Mouse (Mus musculus) heart, embryonic 15.5 days (tissue): ENCODE data around the gene Prnp. TPM values are rescaled to one million over a fixed set of nuclear protein-coding genes. Genes with fewer than 3 reads are reported as not detected.
A peak's percentile ranks its signal among the peaks of the same experiment; 100 is the strongest.

Source experiments
- ATAC-seq: fragments of 200-750 bp; cut with Nextera tagmentation; replicated peaks from 2 replicates; pipeline ENCODE4 v1.8.0; 2017; ENCODE audit warnings: low read depth, moderate TSS enrichment; ENCODE audit not compliant: insufficient number of reproducible peaks, insufficient read depth, low FRiP score
- H3K27ac ChIP-seq: fragments of 300-500 bp; sonication (generic); 2 replicates; pipeline ENCODE4 v1.5.1; 2015; ENCODE audit warnings: mild to moderate bottlenecking, inconsistent platforms
- H3K27me3 ChIP-seq: fragments of 300-500 bp; sonication (generic); 2 replicates; pipeline ENCODE4 v1.6.1; 2015; ENCODE audit warnings: inconsistent platforms
- H3K36me3 ChIP-seq: fragments of 300-500 bp; sonication (generic); 2 replicates; pipeline ENCODE4 v1.6.1; 2015; ENCODE audit warnings: mild to moderate bottlenecking, inconsistent platforms
- H3K4me1 ChIP-seq: fragments of 300-500 bp; sonication (generic); replicated peaks from 2 replicates; pipeline ENCODE4 v1.6.1; 2015; ENCODE audit warnings: inconsistent platforms
- H3K4me2 ChIP-seq: fragments of 300-500 bp; sonication (generic); 2 replicates; pipeline ENCODE4 v1.6.1; 2015; ENCODE audit warnings: inconsistent platforms, mild to moderate bottlenecking, moderate library complexity
- H3K4me3 ChIP-seq: fragments of 300-500 bp; sonication (generic); 2 replicates; pipeline ENCODE4 v1.5.1; 2015; ENCODE audit warnings: mild to moderate bottlenecking, inconsistent platforms
- H3K9ac ChIP-seq: fragments of 300-500 bp; sonication (generic); 2 replicates; pipeline ENCODE4 v1.6.1; 2015; ENCODE audit warnings: mild to moderate bottlenecking, inconsistent platforms
- H3K9me3 ChIP-seq: fragments of 300-500 bp; sonication (generic); replicated peaks from 2 replicates; pipeline ENCODE4 v1.6.1; 2016; ENCODE audit warnings: inconsistent platforms
- WGBS: fragments of 180-500 bp; shearing (Covaris S2); methylation state at CpG from one replicate; pipeline ENCODE4 v1.1.7; 2015; ENCODE audit warnings: mixed read lengths; 5-methylcytosine and 5-hydroxymethylcytosine counted together
- polyA plus RNA-seq: library from polyadenylated mRNA; unstranded; fragments of >200 nt; fragmentation: Nextera tagmentation; extraction: Ambion mirVana; gene quantifications from 2 replicates; pipeline ENCODE4 v1.2.1, GENCODE M21; 2015

Gene Prnp
- polyA plus RNA-seq, 1 experiment from 2014 or later: 106 TPM

DNA sequence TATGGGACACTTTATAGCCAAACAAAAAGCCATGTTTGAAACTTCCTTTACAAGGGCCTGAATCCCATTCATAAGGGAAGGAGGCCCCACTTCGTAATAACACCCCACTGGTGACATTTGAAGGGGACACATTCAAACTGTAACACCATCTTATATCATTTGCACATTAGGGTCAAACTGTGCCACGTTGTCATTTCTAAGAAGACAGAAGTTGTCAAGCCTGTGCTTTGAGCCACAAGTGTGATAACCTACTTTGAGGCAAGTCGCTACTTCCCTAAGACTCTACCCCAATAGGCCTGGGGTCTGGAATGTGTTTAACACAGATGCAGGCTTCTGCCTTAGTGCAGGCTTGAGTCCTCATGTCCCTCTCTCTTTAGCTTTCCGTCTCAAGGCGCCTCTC is 2.4 kb upstream of the Prnp start:
- H3K4me1 ChIP-seq: peaks cover 60% of the 10 kb centered on the region
- H3K9ac ChIP-seq: no peak overlapping the region
- ATAC-seq: no peak
- 78% methylated on average over 5 of the region's 5 CpGs for WGBS
- H3K27me3 ChIP-seq: no peaks in the 10 kb centered on the region
- H3K9me3 ChIP-seq: no peaks in the 10 kb centered on the region
- H3K27ac ChIP-seq: no peak overlapping the region
- no peaks in the 10 kb centered on the region for H3K36me3 ChIP-seq
- no peak overlapping the region for H3K4me2 ChIP-seq
- H3K4me3 ChIP-seq: no peak overlapping the region

DNA sequence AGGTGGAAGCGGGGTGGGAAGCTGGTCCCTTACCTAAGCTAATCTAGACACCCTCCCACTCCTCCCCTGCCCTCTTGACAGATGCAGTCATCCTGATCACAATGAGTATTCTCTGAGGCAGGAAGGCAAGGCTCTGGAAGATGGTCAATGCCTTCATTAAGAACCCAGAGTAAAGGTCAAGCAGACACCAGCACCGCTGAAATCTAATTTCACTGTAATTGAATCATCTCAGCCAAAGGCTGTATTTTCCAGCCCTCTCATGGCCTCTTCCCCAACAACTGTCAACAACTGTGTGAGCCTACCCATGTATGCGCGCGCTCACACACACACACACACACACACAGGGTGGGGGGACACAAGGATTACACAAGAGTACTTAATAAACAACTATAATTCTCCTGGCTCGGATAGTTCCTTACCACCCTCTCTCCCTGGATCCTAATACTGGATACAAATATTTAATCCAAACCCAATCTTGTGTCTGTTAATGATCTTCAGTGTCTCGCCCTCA is 1.3 kb upstream of the Prnp start:
- Histone ChIP-seq H3K27ac (no peak overlapping the region), H3K27me3 (no peaks in the 10 kb centered on the region), H3K4me2 (no peak overlapping the region), H3K9me3 (no peaks in the 10 kb centered on the region), H3K9ac (no peak overlapping the region), H3K36me3 (no peaks in the 10 kb centered on the region), H3K4me1 (peaks cover 55% of the 10 kb centered on the region), H3K4me3 (no peak overlapping the region)
- ATAC-seq: no peak
- WGBS: 81% methylated on average over 7 of the region's 7 CpGs

DNA sequence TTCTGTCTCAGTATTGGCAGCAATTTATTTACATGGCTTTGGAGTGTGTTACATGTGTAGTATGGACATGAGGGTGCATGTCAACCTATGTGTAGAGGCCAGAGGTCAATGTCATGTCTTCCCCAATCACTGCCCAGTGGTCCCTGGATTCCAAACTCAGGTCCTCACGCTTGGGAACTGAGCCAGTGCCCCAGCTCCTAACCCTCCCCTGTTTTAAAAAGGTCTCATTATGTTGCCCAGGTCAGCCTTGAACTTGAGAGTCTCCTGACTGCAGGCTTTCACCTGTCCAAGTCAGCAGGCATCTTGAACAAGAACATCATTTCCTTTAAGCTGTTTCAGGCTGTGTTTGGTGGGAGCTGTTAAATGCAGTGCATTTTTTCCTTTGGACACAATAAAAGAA is 822 bp upstream of the Prnp start:
- no peak overlapping the region for H3K9ac ChIP-seq
- ATAC-seq: no peak
- peaks cover 51% of the 10 kb centered on the region for H3K4me1 ChIP-seq
- no peak overlapping the region for H3K27ac ChIP-seq
- H3K4me3 ChIP-seq: no peak overlapping the region
- H3K9me3 ChIP-seq: no peaks in the 10 kb centered on the region
- H3K27me3 ChIP-seq: no peaks in the 10 kb centered on the region
- WGBS: 93% methylated on average over 1 of the region's 1 CpGs
- 0 out of 2 replicates have a peak, but pooled peaks cover 5% of the 10 kb centered on the region for H3K36me3 ChIP-seq
- H3K4me2 ChIP-seq: peak overlapping the region; percentile 66

DNA sequence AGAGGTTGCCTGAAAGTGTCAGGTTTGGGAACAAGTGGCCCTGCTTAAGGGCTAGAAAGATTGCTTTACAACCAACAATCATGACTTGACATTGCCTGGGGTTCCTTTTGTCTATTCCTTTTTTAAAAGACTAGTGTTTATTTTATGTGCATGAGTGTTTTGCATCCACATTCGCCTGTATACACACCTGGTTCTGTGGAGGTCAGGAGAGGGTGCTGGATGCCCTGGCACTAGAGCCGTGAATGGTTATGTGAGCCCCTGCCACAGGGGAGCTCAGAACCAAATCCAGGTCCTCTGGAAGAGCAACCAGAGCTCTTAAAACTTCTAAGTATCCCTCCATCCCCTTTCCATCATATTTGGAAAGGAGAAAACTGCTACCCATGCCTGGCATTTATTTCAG is 1.1 kb downstream of the Prnp start:
- no peaks in the 10 kb centered on the region for H3K27me3 ChIP-seq
- peak overlapping the region; percentile 66 for H3K4me2 ChIP-seq
- no peaks in the 10 kb centered on the region for H3K9me3 ChIP-seq
- H3K27ac ChIP-seq: no peak overlapping the region
- H3K9ac ChIP-seq: peak overlapping the region; percentile 70; the same call in 1 of the 2 replicates
- 0 out of 2 replicates have a peak, but pooled peaks cover 8% of the 10 kb centered on the region for H3K36me3 ChIP-seq
- H3K4me1 ChIP-seq: peaks cover 36% of the 10 kb centered on the region
- ATAC-seq: no peak
- 68% methylated on average over 2 of the region's 2 CpGs for WGBS
- peak overlapping the region; percentile 62 for H3K4me3 ChIP-seq

DNA sequence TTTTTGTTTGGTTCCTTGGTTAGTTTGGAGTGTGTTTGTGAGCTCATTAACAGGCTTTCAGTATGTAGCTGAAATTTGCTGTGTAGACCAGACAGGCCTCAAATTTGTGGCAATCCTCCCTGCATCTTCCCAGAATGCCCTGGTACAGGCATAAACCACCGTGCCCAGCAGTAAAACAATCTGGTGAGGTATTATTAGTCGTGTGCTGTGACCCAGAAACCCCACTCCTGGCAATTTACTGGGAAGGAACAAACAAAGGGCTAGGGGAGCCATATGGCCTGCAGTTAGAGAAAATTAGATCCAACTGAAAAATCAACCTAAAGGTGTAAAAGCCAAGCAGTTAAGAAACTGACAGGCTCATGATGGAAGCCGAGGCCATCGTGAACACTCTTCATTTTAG is 1.6 kb downstream of the Prnp start:
- H3K27me3 ChIP-seq: no peaks in the 10 kb centered on the region
- peaks cover 36% of the 10 kb centered on the region for H3K4me1 ChIP-seq
- no peak for ATAC-seq
- peak overlapping the region; percentile 66 for H3K4me2 ChIP-seq
- H3K9ac ChIP-seq: no peak overlapping the region
- peak overlapping the region; percentile 62; the same call in 1 of the 2 replicates for H3K4me3 ChIP-seq
- H3K9me3 ChIP-seq: no peaks in the 10 kb centered on the region
- WGBS: 53% methylated on average over 4 of the region's 4 CpGs
- no peak overlapping the region for H3K27ac ChIP-seq
- 0 out of 2 replicates have a peak, but pooled peaks cover 9% of the 10 kb centered on the region for H3K36me3 ChIP-seq

DNA sequence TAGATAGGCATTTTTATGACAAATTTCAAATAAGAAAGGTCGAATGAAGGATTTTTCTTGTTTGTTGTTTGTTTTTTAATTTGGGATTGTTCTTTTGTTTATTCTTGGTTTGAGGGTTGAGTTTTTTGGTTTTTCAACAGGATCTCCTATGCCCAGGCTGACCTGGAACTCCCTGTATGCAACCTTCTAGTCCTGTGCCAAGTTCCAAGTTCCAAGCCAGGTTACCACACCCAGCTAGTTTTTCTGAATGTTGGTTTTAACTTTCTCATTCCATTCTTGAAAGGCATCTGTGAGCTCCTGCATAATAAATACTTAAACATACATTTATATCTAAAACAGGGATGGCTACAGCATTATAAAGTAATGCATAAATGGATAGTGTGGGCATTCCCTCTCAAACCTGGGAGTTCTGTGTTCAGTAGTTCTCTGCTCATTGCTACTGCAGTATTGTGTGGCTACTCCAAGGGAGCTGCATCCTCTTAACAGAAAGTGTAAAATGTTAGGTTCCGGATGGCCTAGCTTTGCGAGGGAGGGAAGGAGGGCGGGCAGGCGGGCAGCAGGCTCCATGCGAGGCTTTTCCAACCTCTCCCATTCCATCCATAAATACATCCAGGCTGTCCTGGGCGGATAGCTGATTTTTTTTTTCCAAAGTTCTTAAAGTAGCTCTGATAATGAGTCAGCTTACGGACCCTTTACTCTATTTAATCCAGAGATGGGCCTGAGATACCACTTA is 3.0 kb downstream of the Prnp start:
- H3K4me1 ChIP-seq: peaks cover 30% of the 10 kb centered on the region
- H3K9ac ChIP-seq: no peak overlapping the region
- no peak overlapping the region for H3K4me3 ChIP-seq
- no peaks in the 10 kb centered on the region for H3K27me3 ChIP-seq
- H3K9me3 ChIP-seq: no peaks in the 10 kb centered on the region
- no peak for ATAC-seq
- no peak overlapping the region for H3K4me2 ChIP-seq
- no peak overlapping the region for H3K27ac ChIP-seq
- 73% methylated on average over 8 of the region's 8 CpGs for WGBS
- H3K36me3 ChIP-seq: 0 out of 2 replicates have a peak, but pooled peaks cover 9% of the 10 kb centered on the region

DNA sequence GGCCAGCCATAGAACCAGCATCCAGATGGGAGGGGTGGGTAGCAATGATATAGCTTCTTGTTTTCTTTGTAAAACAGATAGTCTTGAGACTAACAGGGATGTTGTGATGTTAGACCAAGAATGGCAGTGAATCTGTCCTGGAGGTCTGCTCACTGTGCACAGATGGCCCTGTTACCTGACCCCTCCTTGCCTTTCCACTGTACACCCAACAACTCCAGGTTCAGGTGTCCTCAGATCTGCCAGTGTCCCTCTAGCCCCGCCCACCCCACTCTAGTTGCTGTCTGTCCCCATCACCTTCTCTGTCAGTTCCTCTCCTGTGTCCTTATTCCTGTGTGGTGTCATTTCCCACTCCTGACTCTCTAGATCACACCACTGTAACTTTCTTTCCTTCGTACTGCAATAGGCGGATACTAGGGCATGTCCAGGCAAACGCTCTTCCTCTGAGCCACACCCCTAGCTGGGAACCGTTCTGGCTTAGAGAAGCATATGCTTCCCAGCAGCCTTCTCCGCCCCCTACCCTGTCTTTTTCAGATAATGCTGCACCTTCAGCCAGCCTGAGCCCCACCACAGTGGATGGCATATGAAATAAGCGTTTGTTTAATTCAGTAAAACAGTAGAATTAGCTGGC is 22.7 kb downstream of the Prnp start:
- ATAC-seq: no peak

DNA sequence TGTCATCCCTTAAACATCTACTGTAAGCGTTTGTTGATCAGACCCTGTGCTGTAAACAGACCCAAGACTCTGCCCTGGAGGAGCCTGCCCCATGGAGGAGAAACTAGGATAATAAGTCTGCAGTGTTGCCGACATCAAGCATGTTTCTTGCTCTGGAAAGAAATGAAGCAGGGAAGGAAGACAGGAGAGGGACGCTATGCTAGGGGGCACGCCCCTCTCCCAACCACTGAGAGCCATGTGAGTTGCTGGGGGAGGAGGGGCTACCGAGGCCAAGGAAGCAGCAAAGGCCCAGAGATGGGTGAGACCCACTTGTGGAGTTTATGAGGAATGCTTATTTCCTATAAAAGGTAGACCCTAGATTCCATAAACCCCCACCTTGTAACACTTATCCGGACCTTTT is 23.3 kb downstream of the Prnp start:
- Histone ChIP-seq H3K4me2 (no peak overlapping the region), H3K27me3 (no peaks in the 10 kb centered on the region), H3K9ac (no peak overlapping the region), H3K4me1 (peaks cover 20% of the 10 kb centered on the region), H3K27ac (no peak overlapping the region; the same call in 1 of the 2 replicates), H3K9me3 (no peaks in the 10 kb centered on the region), H3K36me3 (peaks cover 11% of the 10 kb centered on the region; the same call in 1 of the 2 replicates), H3K4me3 (no peak overlapping the region)
- no peak for ATAC-seq
- WGBS: 57% methylated on average over 6 of the region's 6 CpGs

More for the DNA sequence above, 22.7 kb downstream of the Prnp start:
- H3K36me3 ChIP-seq: peaks cover 11% of the 10 kb centered on the region; the same call in 1 of the 2 replicates
- H3K4me3 ChIP-seq: no peak overlapping the region
- no peak overlapping the region for H3K27ac ChIP-seq
- no peak overlapping the region for H3K9ac ChIP-seq
- no peak overlapping the region for H3K4me2 ChIP-seq
- no peaks in the 10 kb centered on the region for H3K27me3 ChIP-seq
- H3K4me1 ChIP-seq: peaks cover 20% of the 10 kb centered on the region
- H3K9me3 ChIP-seq: no peaks in the 10 kb centered on the region
- WGBS: 62% methylated on average over 7 of the region's 7 CpGs

DNA sequence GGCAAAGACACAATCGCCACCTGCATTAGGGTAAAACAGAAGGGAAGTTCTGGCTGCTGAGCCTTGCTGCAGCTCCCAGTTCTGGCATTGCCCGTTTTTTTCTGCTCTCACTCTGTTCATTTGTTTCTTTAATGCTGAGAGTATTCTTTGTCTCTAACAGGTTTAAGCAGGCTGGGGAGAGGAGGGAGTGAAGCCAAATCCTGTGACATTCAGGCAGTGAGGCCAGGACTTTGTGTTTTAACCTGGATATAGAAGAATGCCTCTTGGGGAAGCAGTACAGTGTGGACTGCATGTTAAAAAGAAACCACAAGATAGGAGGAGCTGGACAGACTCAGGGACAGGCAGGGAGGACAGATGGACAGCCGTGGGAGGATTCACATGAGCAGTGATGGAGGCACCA is 23.9 kb downstream of the Prnp start:
- ATAC-seq: no peak
- Histone ChIP-seq H3K4me3 (no peak overlapping the region), H3K27ac (peak overlapping the region; percentile 22; the same call in 1 of the 2 replicates), H3K9ac (no peak overlapping the region), H3K4me1 (peaks cover 20% of the 10 kb centered on the region), H3K36me3 (peaks cover 11% of the 10 kb centered on the region; the same call in 1 of the 2 replicates), H3K9me3 (no peaks in the 10 kb centered on the region), H3K27me3 (no peaks in the 10 kb centered on the region), H3K4me2 (no peak overlapping the region)
- WGBS: 71% methylated on average over 3 of the region's 3 CpGs

DNA sequence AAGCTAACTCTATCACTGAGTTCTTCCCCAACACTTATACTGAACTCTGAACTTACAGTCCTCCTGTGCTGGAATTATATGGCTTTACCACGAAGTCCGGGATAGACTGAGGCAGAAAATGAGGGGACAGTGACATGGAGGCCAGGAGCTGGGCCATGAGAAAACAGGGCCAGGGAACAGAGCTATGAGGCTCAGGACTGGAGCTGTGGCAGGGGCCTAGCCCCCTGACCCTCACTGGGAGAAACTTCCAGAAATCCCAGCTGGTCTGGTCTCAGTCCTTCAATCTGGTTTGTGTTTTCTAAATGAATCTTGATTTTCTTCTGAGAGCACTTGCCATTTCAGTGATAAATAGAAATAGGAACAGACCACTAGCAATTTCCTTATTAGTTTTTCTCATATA is 24.5 kb downstream of the Prnp start:
- H3K27ac ChIP-seq: no peak overlapping the region
- H3K27me3 ChIP-seq: no peaks in the 10 kb centered on the region
- H3K4me1 ChIP-seq: peaks cover 20% of the 10 kb centered on the region
- WGBS: 91% methylated on average over 2 of the region's 2 CpGs
- no peak overlapping the region for H3K4me2 ChIP-seq
- peaks cover 11% of the 10 kb centered on the region; the same call in 1 of the 2 replicates for H3K36me3 ChIP-seq
- H3K9me3 ChIP-seq: no peaks in the 10 kb centered on the region
- H3K4me3 ChIP-seq: no peak overlapping the region
- ATAC-seq: no peak
- no peak overlapping the region for H3K9ac ChIP-seq

DNA sequence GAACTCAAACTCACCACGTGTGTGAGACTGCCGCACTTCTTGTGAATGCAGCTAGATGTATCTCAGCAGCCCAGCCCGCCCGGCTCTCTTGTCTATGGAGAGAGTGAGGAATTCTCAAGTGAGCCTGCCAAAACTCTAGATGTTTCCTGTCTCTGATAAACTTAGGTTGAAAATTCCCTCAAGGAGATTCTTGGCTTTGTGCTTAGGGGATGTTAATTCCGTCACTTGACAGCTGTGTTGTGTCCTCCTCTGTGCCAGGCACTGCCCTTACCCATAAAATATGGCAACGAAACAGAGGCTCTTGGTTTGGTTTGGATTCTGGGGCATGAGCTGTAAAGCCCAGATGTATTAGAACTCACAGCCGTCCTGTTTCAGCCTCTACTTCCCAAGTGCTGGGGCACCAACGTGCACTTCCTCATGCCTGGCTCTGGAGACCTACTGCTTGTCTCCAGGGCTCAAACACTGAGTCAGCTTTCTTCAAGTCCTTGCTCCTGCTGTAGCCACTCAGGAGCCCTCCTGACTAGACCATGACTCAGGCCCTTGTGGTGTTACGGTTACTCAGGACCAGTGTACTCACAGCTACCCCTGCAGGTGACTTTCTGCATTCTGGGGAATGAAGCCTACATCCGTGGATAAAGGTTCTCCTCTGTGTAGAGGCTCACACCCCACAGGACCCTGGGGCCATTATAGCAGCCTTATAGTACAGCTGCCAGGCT is 25.8 kb downstream of the Prnp start:
- H3K9me3 ChIP-seq: no peaks in the 10 kb centered on the region
- ATAC-seq: peak; percentile 68
- no peak overlapping the region for H3K9ac ChIP-seq
- H3K36me3 ChIP-seq: peaks cover 11% of the 10 kb centered on the region; the same call in 1 of the 2 replicates
- no peak overlapping the region for H3K4me2 ChIP-seq
- H3K27ac ChIP-seq: peak overlapping the region; percentile 65
- no peak overlapping the region for H3K4me3 ChIP-seq
- H3K4me1 ChIP-seq: peaks cover 20% of the 10 kb centered on the region
- no peaks in the 10 kb centered on the region for H3K27me3 ChIP-seq
- WGBS: 37% methylated on average over 10 of the region's 10 CpGs
